Mouse (Mus musculus) forebrain, embryonic 13.5 days (tissue): ENCODE data around the gene Npas3. TPM values are rescaled to one million over a fixed set of nuclear protein-coding genes. Genes with fewer than 3 reads are reported as not detected.
A peak's percentile ranks its signal among the peaks of the same experiment; 100 is the strongest.

Source experiments
- ATAC-seq: fragments of 200-750 bp; cut with Nextera tagmentation; 2 replicates; pipeline ENCODE4 v1.8.0; 2017
- H3K27ac ChIP-seq: fragments of 300-500 bp; sonication (generic); 2 replicates; pipeline ENCODE4 v1.5.1; 2015; ENCODE audit warnings: inconsistent platforms, mild to moderate bottlenecking, moderate library complexity
- H3K27me3 ChIP-seq: fragments of 300-500 bp; sonication (generic); 2 replicates; pipeline ENCODE4 v1.6.1; 2015; ENCODE audit warnings: mild to moderate bottlenecking, inconsistent platforms
- H3K36me3 ChIP-seq: fragments of 300-500 bp; sonication (generic); 2 replicates; pipeline ENCODE4 v1.6.1; 2015; ENCODE audit warnings: mild to moderate bottlenecking, inconsistent platforms; ENCODE audit not compliant: poor library complexity, severe bottlenecking
- H3K4me1 ChIP-seq: fragments of 300-500 bp; sonication (generic); 2 replicates; pipeline ENCODE4 v1.6.1; 2015; ENCODE audit warnings: inconsistent platforms
- H3K4me2 ChIP-seq: fragments of 300-500 bp; sonication (generic); 2 replicates; pipeline ENCODE4 v1.6.1; 2015; ENCODE audit warnings: inconsistent platforms, mild to moderate bottlenecking, moderate library complexity
- H3K4me3 ChIP-seq: fragments of 300-500 bp; sonication (generic); 2 replicates; pipeline ENCODE4 v1.5.1; 2015; ENCODE audit warnings: mild to moderate bottlenecking, inconsistent platforms
- H3K9ac ChIP-seq: fragments of 300-500 bp; sonication (generic); 2 replicates; pipeline ENCODE4 v1.6.1; 2015; ENCODE audit warnings: mild to moderate bottlenecking, inconsistent platforms
- H3K9me3 ChIP-seq: fragments of 300-500 bp; sonication (generic); replicated peaks from 2 replicates; pipeline ENCODE4 v1.6.1; 2016; ENCODE audit warnings: inconsistent platforms
- WGBS: fragments of 180-500 bp; shearing (Covaris S2); methylation state at CpG from one replicate; pipeline ENCODE4 v1.1.7; 2015; 5-methylcytosine and 5-hydroxymethylcytosine counted together
- polyA plus RNA-seq: library from polyadenylated mRNA; unstranded; fragments of >200 nt; fragmentation: Nextera tagmentation; extraction: Ambion mirVana; gene quantifications from 2 replicates; pipeline ENCODE4 v1.2.1, GENCODE M21; 2015

The Npas3 gene
- polyA plus RNA-seq, 1 experiment from 2014 or later, result 16.8 TPM

- Histone ChIP-seq H3K4me3 (no peak overlapping the region), H3K9ac (no peak overlapping the region), H3K4me2 (no peak overlapping the region), H3K36me3 (no peaks in the 10 kb centered on the region), H3K4me1 (peaks cover 13% of the 10 kb centered on the region), H3K9me3 (no peaks in the 10 kb centered on the region), H3K27me3 (no peaks in the 10 kb centered on the region), H3K27ac (no peak overlapping the region)
- no peak for ATAC-seq
- 61% methylated on average over 2 of the region's 2 CpGs for WGBS
Observed at GRCm38 (mm10) chr12:53948826-53949225, 700.3 kb downstream of the Npas3 start.

DNA sequence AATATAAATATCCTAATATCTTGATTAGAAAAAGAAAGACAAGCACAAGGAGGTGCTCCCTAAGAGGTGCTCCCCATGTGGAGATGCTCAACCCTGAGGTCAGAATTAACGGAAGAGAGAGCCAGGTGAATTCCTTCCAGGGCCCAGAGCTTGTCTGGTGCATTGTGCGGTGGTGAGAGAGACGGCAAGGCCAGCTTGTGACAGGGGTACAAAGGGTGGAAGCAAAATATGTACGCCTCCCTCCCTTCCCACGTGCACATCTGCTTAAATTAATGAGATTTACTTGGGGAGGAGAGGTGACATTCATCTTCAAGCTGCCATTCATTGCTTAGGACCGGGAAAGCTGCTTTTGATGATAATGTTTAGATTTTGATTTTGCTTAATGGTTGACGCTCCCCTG is 713.5 kb downstream of the Npas3 start:
- H3K27ac ChIP-seq, result no peak overlapping the region
- 19% methylated on average over 7 of the region's 7 CpGs for WGBS

DNA sequence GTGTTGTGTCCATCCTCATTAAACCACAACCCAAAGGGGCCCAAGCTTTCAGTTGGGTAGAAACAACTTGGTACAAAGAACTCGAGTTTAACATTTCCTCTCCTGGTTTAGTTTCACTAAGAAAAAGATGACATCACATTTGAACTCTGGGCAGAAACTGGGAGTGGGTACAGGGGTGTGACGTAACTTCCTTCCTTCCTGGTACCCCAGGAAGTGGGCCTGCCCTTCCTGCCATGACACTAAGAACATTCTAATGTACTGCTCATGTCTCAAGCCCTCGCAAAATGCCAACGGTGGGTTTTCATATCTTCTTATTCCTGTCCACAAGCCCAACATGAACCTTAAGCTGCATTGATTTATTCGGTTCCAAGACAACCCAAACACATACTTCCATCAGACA is 715.1 kb downstream of the Npas3 start:
- no peak overlapping the region for H3K4me2 ChIP-seq
- H3K27me3 ChIP-seq, result no peaks in the 10 kb centered on the region
- 85% methylated on average over 5 of the region's 5 CpGs for WGBS
- no peaks in the 10 kb centered on the region for H3K36me3 ChIP-seq
- H3K9ac ChIP-seq, result no peak overlapping the region
- H3K4me1 ChIP-seq, result peaks cover 14% of the 10 kb centered on the region
- no peak for ATAC-seq
- H3K9me3 ChIP-seq, result no peaks in the 10 kb centered on the region
- no peak overlapping the region for H3K4me3 ChIP-seq
- no peak overlapping the region for H3K27ac ChIP-seq

More for the DNA sequence above, 713.5 kb downstream of the Npas3 start:
- Histone ChIP-seq H3K36me3 (no peaks in the 10 kb centered on the region), H3K4me3 (no peak overlapping the region), H3K4me1 (peaks cover 14% of the 10 kb centered on the region), H3K4me2 (no peak overlapping the region), H3K9ac (no peak overlapping the region), H3K27me3 (no peaks in the 10 kb centered on the region), H3K9me3 (no peaks in the 10 kb centered on the region)
- ATAC-seq, result no peak

- H3K27me3 ChIP-seq, result 0 out of 2 replicates have a peak, but pooled peaks cover 3% of the 10 kb centered on the region
- H3K4me3 ChIP-seq, result no peak overlapping the region
- peaks cover 10% of the 10 kb centered on the region for H3K4me1 ChIP-seq
- H3K4me2 ChIP-seq, result no peak overlapping the region
- H3K27ac ChIP-seq, result no peak overlapping the region
- no peaks in the 10 kb centered on the region for H3K36me3 ChIP-seq
- no peaks in the 10 kb centered on the region for H3K9me3 ChIP-seq
- ATAC-seq, result no peak
- no peak overlapping the region for H3K9ac ChIP-seq
- WGBS, result 85% methylated on average over 10 of the region's 10 CpGs
Observed at GRCm38 (mm10) chr12:53969378-53970174, 721.1 kb downstream of the Npas3 start.

- no peak overlapping the region for H3K9ac ChIP-seq
- H3K9me3 ChIP-seq, result no peaks in the 10 kb centered on the region
- no peak for ATAC-seq
- H3K36me3 ChIP-seq, result no peaks in the 10 kb centered on the region
- H3K4me1 ChIP-seq, result peaks cover 14% of the 10 kb centered on the region
- H3K27ac ChIP-seq, result no peak overlapping the region
- H3K27me3 ChIP-seq, result 0 out of 2 replicates have a peak, but pooled peaks cover 3% of the 10 kb centered on the region
- H3K4me2 ChIP-seq, result no peak overlapping the region
- 91% methylated on average over 7 of the region's 7 CpGs for WGBS
- H3K4me3 ChIP-seq, result no peak overlapping the region
Observed at GRCm38 (mm10) chr12:53970721-53971120, 722.2 kb downstream of the Npas3 start.

- ATAC-seq, result no peak
- Histone ChIP-seq H3K4me2 (no peak overlapping the region), H3K4me3 (no peak overlapping the region), H3K9me3 (no peaks in the 10 kb centered on the region), H3K4me1 (peaks cover 24% of the 10 kb centered on the region), H3K27ac (no peak overlapping the region), H3K27me3 (0 out of 2 replicates have a peak, but pooled peaks cover 3% of the 10 kb centered on the region), H3K36me3 (no peaks in the 10 kb centered on the region), H3K9ac (no peak overlapping the region)
- 46% methylated on average over 6 of the region's 6 CpGs for WGBS
Observed at GRCm38 (mm10) chr12:53973414-53973813, 724.9 kb downstream of the Npas3 start.

DNA sequence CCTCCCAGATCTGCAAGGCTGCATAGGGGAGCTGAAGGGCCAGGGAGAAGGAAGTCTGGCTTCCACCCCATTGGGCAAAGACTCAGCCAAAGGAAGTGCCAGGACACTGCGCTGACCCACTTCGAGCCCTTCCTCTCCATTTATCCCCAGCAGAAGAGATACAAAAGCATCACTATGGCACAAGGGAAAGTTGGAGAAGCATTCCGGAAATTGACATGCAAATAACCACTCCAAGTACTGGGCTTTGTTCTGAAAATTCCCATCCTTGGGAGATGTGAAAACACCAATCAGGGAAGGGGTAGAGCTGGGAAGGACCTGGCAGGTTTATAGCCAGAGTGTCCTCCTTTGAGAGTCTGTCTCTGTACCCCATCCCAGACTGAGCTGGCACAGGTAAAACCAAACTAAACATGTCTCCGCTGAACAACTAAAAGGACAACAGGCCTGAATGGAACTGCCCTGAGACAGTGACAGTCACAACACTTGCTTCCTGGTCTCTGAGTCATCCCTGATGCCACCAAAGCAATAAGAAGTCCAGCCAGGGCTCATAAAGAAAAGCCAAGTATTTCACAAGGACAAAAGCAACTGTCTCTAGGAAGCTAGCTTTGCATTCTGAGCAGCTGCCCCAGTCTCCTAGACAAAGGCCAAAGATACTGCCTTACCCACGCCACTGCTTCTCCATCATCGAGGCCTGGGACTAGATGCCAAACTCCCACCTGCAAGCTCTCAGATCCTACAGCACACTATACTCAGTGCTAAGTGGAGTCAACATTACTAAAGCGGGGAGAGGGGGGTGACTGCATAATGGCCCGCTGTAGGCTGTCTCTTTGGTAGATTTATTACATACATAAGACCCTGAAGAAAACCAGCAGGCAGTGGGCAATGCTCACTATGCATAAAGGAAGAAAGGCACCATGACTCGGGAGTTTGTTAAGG is 733.4 kb downstream of the Npas3 start:
- Histone ChIP-seq H3K27ac (no peak overlapping the region), H3K27me3 (peaks cover 11% of the 10 kb centered on the region; the same call in 1 of the 2 replicates), H3K4me3 (no peak overlapping the region), H3K9ac (no peak overlapping the region), H3K36me3 (no peaks in the 10 kb centered on the region), H3K4me1 (peaks cover 29% of the 10 kb centered on the region), H3K9me3 (no peaks in the 10 kb centered on the region), H3K4me2 (no peak overlapping the region)
- 77% methylated on average over 9 of the region's 9 CpGs for WGBS
- no peak for ATAC-seq

GRCm38 (mm10) chr12:53983946-53984345 is 735.5 kb downstream of the Npas3 start:
- ATAC-seq, result no peak

GRCm38 (mm10) chr12:53985851-53986842 is 737.7 kb downstream of the Npas3 start:
- Histone ChIP-seq H3K4me1 (peaks cover 40% of the 10 kb centered on the region), H3K4me3 (no peak overlapping the region), H3K9me3 (no peaks in the 10 kb centered on the region), H3K9ac (no peak overlapping the region), H3K27me3 (peaks cover 15% of the 10 kb centered on the region; the same call in 1 of the 2 replicates), H3K4me2 (no peak overlapping the region), H3K36me3 (no peaks in the 10 kb centered on the region), H3K27ac (no peak overlapping the region)
- 33% methylated on average over 14 of the region's 14 CpGs for WGBS
- peak; percentile 72 for ATAC-seq

More at GRCm38 (mm10) chr12:53983946-53984345, 735.5 kb downstream of the Npas3 start:
- no peak overlapping the region for H3K27ac ChIP-seq
- H3K4me3 ChIP-seq, result no peak overlapping the region
- 87% methylated on average over 7 of the region's 7 CpGs for WGBS
- no peak overlapping the region for H3K4me2 ChIP-seq
- no peak overlapping the region for H3K9ac ChIP-seq
- H3K9me3 ChIP-seq, result no peaks in the 10 kb centered on the region
- H3K27me3 ChIP-seq, result peaks cover 15% of the 10 kb centered on the region; the same call in 1 of the 2 replicates
- peaks cover 31% of the 10 kb centered on the region for H3K4me1 ChIP-seq
- H3K36me3 ChIP-seq, result no peaks in the 10 kb centered on the region

GRCm38 (mm10) chr12:53992411-53992810 is 743.9 kb downstream of the Npas3 start:
- Histone ChIP-seq H3K4me1 (peaks cover 16% of the 10 kb centered on the region), H3K27ac (no peak overlapping the region), H3K36me3 (no peaks in the 10 kb centered on the region), H3K9me3 (no peaks in the 10 kb centered on the region), H3K27me3 (peaks cover 5% of the 10 kb centered on the region; the same call in 1 of the 2 replicates), H3K4me2 (no peak overlapping the region), H3K9ac (no peak overlapping the region), H3K4me3 (no peak overlapping the region)
- WGBS, result 96% methylated on average over 6 of the region's 6 CpGs
- no peak for ATAC-seq

DNA sequence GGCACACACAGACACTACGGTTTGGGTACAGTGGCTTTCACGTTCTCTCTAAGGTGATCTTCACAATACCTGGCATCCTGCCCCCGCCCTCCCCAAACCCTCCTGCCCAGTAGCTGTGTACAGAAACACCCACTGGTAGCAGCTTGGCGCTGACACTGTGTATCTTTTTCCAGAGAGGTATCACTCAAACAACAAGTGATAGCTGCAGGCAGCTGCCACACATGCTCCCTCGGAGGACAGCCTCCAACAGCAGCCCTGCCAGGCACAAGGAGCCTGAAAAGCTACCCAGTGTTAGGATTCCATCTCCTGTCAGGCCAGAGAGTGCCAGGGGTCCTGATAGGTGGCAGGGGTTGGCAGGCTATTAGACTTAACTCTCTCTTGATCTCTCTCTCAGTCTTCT is 747.2 kb downstream of the Npas3 start:
- H3K9me3 ChIP-seq, result no peaks in the 10 kb centered on the region
- no peak overlapping the region; the same call in 1 of the 2 replicates for H3K27ac ChIP-seq
- 79% methylated on average over 5 of the region's 5 CpGs for WGBS

More for the DNA sequence above, 747.2 kb downstream of the Npas3 start:
- H3K27me3 ChIP-seq, result no peaks in the 10 kb centered on the region
- H3K9ac ChIP-seq, result no peak overlapping the region
- no peaks in the 10 kb centered on the region for H3K36me3 ChIP-seq
- no peak overlapping the region for H3K4me2 ChIP-seq
- H3K4me3 ChIP-seq, result no peak overlapping the region
- 0 out of 2 replicates have a peak, but pooled peaks cover 6% of the 10 kb centered on the region for H3K4me1 ChIP-seq
- no peak for ATAC-seq
